Mouse (Mus musculus) CD4-positive, CD25-positive, alpha-beta regulatory T cell, adult 4 months (primary cell): Measurements from ENCODE around the gene Sgms2. TPM values are rescaled to one million over a fixed set of nuclear protein-coding genes. Genes with fewer than 3 reads are reported as not detected.

Source experiments
- ATAC-seq: one replicate; pipeline ENCODE4 v1.8.0; 2017
- polyA plus RNA-seq, 2 experiments: library from polyadenylated mRNA; unstranded; fragments of 100-300 nt; shearing (Covaris generic); gene quantifications; one replicate each; pipeline ENCODE4 v1.2.1; 2017

The Sgms2 gene
- polyA plus RNA-seq, 2 experiments from 2014 or later = not detected

DNA sequence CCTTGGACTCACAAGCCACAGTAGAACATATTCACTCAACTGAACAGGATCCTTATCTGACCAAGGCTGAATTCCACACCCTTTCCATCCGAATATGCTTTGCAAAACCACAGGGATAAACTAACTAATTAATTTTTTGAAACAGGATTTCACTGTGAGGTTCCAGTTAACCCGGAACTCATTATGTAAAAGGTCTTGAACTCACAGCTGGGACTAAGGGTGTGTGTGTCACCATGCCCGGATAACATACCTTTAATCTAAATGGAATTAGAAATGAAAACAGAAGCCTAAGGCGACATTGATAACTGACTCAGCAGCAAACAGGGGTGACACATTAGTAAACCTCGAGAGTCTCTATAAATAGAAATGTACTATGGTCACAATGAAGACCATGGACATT lies 5.8 kb downstream of the Sgms2 start:
- no peak for ATAC-seq

DNA sequence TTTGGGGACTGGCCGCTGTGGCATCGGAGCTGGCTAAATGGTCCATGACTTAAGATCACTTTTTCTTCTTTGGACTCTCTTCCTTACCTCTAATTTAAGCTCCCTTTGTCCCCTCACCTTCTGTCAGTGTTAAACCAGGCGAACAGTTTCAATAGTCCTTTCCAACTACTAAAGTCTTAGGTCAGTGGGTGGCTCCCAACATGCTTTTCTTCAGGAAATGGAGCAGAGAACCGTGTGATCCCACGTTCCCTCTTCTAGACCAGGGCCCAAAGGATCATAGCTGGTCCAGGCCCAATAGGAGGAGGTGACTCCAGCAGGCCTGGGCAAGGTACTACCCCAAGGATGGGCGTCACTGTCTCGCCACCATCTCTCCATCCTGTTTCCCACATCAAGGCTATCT lies 7.6 kb downstream of the Sgms2 start:
- no peak for ATAC-seq

DNA sequence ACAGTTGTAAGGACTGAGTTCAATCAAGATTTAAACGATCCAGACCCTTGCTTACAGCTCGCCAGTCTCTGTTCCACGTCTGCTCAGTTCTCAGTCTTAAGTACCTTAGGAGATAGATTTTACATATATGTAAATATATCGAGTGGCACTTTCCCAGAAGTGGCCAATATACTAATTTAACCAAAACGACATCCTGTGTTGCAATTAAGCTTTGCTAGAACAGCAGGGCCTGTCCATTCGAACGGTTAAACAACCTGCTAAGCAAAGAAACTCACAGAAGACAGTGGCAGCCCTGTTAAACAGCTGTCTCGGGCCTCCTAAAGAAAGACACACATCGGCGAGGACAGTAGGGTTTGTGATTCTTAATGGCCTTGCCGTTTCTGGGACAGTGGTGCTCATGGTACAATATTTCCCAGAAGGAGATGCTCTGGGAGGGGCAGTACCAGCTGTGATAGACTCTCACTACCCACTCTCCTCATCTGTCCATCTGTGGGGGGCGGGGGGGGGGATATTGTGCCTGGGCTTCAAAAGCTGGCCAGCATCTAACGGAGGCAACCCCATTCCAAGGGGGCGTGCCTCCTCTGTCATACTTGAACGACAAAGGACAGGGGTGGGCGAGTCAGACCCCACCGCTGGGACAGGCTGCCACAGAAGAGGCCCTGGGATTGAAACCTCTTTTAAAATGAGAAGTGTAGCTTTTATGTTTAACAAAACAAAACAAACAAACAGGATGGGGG lies 9.1 kb downstream of the Sgms2 start:
- no peak for ATAC-seq

DNA sequence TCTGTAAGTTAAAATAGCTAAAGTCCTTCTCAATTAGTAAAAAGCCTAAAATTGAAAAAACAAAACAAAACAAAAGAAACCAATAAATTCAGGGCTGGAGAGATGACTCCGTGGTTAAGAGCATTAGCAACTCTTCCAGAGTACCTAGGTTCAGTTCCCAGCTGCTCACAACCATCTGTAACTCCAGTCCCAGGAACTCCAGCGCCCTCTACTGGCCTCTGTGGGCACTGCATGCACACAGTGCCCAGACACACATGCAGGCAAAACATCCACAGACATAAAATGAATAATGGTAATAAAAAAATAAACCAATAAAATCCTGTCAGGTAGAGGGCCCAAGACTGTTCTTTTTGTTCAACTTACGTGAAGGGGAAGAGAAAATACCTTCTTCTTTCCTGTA lies 10.6 kb downstream of the Sgms2 start:
- ATAC-seq = no peak

DNA sequence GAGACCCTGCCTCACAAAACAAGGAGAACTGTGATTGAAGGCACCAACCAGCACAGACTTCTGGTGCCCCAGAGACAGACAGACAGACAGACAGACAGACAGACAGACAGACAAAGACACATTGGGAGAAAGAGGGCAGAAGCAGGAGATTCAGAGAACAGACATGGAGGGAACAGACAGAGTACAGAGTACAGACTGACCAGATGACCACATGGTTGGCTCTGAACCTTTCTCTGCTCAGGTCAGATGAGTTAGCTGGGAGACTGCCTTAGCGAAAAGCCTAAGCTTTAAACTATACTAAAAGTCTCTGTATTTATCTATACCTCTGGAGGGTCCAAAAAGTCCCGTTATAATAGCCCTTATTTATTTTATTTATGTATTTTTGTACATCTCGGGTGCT lies 11.8 kb downstream of the Sgms2 start:
- ATAC-seq = no peak

DNA sequence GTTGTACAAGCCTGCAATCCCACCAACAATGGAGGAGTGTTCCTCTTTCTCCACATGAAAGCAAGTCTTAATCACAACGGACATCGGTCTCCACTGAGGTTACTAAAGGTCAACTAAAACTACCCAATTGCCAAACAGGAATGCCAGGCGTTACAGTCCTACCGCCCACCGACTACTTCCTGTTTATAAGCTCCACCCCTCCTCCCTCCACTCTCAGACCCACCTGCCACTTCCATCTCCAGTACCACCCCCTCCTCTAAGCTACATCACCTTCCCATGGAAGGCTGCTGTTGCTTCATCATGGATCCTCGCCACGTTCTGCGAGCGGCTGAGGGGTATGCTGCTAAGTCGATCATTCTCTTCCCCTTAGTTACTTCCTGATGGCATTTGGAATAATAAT lies 15.2 kb downstream of the Sgms2 start:
- no peak for ATAC-seq

DNA sequence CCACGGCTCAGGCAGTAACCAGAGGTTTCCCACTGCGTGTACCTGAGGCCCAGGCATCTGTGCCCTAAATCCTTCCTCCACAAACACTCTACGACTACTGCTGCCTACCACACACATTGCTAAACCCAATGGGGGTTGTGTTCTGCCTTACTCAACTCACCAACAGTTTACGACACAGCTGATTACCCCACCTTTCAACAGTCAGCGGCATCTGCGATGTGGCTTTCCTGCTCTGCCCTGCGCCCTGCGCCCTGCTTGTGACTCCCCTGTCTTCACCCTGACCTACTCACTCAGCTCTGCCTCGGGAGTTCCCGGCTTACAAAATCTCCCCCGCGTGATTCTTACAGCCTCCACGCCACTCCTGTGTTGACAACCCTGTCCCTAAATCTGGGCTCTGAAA lies 16.7 kb downstream of the Sgms2 start:
- no peak for ATAC-seq

GRCm38 (mm10) chr3:131473496-131473895 lies 17.7 kb downstream of the Sgms2 start:
- no peak for ATAC-seq

DNA sequence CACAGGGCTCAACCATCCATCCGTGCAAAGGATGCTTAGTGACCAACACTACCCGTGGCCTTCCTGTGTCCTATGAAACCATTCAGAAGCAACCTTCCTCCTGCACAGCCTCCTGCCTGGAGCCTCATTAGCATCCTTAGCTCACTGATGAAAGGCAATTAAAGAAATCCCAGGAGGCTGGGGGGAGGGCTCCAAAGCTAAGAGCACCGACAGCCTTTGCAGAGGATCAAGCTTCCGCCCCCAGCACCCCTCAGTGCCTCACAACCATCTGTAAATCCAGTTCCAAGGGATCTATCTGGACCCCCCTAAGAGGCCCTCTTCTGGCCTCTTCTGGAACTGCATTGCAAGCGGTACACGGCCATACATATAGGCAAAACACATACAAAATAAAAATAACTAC lies 19.4 kb downstream of the Sgms2 start:
- ATAC-seq = no peak

DNA sequence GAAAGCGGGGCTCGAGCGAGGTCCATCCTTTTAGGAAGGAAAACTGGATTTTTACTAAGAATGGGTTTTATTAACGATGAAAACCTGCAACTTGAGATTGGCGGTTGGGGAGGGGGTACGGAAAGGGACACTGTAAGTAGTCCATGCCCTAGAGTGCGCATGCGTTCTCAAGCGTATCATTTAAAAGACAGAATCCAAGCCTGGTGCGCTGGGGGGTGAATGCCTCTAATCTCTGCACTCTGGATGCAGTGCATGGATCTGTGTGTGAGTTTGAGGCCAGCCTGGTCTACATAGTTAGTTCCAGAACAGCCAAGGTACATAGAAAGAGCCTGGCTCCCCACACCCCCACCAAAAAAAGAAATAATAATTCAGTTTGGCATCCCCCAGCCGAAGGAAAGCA lies 19.8 kb downstream of the Sgms2 start:
- no peak for ATAC-seq

GRCm38 (mm10) chr3:131470837-131471236 lies 20.4 kb downstream of the Sgms2 start:
- ATAC-seq = no peak

- ATAC-seq = no peak
Observed at GRCm38 (mm10) chr3:131469636-131470035, 21.6 kb downstream of the Sgms2 start.

- ATAC-seq = no peak
Observed at GRCm38 (mm10) chr3:131466371-131466770, 24.8 kb downstream of the Sgms2 start.

DNA sequence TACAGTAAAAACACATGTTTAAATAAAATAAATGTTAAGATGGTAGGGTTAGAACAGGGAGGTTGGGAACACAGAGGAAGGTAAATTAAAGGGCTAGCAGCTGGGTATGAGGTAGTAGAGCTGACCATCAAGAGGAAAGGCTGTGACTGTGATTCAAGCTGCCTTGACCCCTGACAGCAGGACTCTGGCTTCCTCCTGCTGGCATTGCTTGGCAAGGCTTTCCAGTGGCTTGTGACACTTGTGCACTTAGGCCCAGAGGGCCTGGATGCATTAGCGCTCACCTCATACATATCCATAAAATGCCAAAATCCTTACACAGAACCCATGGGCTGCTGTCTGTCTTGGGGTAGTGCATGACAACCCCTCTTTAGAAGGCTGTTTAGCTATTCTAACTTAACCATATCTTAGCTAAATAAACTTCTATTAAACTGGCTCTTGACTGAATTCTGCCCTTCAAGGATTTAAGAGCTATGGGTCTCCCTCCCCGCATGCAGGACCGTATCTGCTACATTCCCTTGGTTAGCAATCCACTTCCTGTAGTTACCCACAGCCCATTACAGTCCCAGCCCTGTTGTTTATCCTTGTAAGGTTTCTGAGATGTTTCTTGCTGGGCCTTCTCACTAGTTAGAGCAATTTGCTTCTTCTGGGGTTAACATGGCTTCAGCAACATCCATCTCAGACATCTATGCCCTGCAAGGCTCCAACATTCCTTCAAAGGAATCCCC lies 25.5 kb downstream of the Sgms2 start:
- ATAC-seq = no peak

DNA sequence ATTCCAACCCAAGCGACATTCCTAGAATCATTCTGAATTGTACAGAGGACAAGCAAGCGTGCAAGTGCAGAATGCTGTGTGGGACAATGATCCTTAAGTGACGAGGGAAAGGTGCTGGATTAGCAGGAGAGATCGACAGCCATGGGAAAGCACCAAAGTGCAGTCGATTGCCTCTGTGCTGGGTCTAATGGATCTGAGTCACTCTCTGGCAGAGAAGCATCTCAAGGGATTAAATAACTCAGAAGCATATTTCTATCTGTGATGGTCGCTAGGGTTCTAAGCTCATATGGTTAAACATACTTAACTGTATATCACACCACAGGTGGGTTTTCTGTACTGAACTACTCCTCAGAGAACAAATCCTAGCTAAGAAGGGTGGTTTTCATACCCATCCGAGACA lies 118.2 kb downstream of the Sgms2 start:
- no peak for ATAC-seq

GRCm38 (mm10) chr3:131368678-131369077 lies 122.5 kb downstream of the Sgms2 start:
- no peak for ATAC-seq

- no peak for ATAC-seq
Observed at GRCm38 (mm10) chr3:131367452-131367851, 123.8 kb downstream of the Sgms2 start.

DNA sequence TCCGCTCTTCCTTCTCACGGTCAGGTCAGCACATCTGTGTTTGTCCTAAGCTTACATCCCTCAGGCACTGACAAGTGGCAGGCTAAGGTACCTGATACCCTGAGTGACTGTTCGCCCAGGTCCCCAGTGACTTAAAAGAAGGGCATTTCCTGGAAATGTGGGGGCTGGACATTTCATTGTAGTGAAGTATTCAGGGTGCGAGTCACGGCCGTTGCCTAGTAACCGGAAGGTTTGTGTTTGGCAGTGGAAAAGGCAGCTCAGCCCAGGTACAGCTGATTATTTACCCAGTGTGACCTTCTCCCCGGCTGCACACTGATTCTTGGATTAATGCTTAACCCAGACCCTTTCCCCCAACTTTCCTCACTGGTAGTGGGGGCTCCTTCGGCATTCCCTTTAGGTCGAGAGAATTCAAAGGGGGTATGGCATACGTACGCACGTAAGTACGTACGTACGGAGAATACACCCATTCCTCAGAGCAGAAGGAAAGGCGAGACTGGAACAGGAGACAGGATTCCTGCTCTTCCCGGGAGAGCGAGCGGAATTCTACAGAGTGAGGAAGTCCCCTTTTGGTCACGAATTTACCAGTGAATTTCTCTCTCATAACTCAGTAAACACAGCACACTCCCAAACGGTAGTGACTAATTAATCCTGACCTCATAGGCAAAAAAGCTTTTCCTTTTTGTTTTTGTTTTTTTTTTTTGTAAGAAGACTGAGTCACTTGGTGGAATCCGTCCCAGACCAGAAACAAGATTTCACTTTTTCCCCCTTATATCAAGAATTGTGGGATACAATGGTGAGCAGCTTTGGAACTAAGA lies 126.4 kb downstream of the Sgms2 start:
- no peak for ATAC-seq

GRCm38 (mm10) chr3:131364194-131364593 lies 127.0 kb downstream of the Sgms2 start:
- ATAC-seq = no peak

- ATAC-seq = no peak
Observed at GRCm38 (mm10) chr3:131363602-131364001, 127.6 kb downstream of the Sgms2 start.

GRCm38 (mm10) chr3:131361960-131362359 lies 129.3 kb downstream of the Sgms2 start:
- ATAC-seq = no peak

- ATAC-seq = no peak
Observed at GRCm38 (mm10) chr3:131359011-131359410, 132.2 kb downstream of the Sgms2 start.

- no peak for ATAC-seq
Observed at GRCm38 (mm10) chr3:131358205-131358604, 133.0 kb downstream of the Sgms2 start.

DNA sequence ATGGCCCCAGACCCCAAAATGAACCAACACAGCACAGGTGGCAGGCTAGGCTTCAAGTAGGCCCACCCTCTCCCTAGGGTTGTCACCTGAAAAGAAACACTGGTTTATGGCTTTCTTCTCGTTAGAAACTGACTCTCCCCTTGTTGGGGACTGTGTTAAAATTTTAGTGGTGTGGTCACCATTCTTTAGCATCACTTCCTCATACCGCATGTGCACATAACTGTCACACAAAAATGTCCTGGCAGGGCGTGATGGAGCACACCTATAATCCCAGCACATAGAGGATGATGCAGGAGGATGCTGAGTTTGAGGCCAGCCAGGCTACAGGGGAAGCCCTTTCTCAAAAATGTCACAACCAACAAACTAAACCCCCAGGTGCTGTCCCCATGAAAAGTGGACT lies 133.6 kb downstream of the Sgms2 start:
- no peak for ATAC-seq
